Mouse (Mus musculus) layer of hippocampus, adult 2 months (tissue): ENCODE measurements around the gene Bcas1. TPM values are rescaled to one million over a fixed set of nuclear protein-coding genes. Genes with fewer than 3 reads are reported as not detected.

ENCODE experiments used
- DNase-seq, 2 experiments: peaks; one replicate each; pipeline ENCODE4 v3.0.0; 2022; ENCODE audit warnings: low spot score in 2 of 2
- H3K27ac ChIP-seq: fragments of 200-600 bp; 2 replicates; pipeline ENCODE4 v1.8.1; 2022
- H3K4me3 ChIP-seq: fragments of 200-600 bp; 2 replicates; pipeline ENCODE4 v1.8.1; 2022; ENCODE audit warnings: mild to moderate bottlenecking
- CTCF ChIP-seq: fragments of 200-600 bp; conservative IDR thresholded peaks from 2 replicates; pipeline ENCODE4 v1.8.1; 2022; ENCODE audit warnings: antibody characterized with exemption, mild to moderate bottlenecking, moderate library complexity
- total RNA-seq, 2 experiments: library from RNA; stranded (reverse); gene quantifications; 2 replicates each; pipeline ENCODE4 v1.2.3; 2021

The Bcas1 gene
- total RNA-seq, 2 experiments from 2014 or later = 59.4 to 69.6 TPM

GRCm38 (mm10) chr2:170406438-170406837 is 21.2 kb downstream of the Bcas1 start:
- H3K4me3 ChIP-seq = peak overlapping the region; percentile 38; the same call in 1 of the 2 replicates
- peak overlapping the region; percentile 84 for H3K27ac ChIP-seq
- no peak for TF ChIP-seq CTCF
- peak; percentile 24 to 38 for DNase-seq

DNA sequence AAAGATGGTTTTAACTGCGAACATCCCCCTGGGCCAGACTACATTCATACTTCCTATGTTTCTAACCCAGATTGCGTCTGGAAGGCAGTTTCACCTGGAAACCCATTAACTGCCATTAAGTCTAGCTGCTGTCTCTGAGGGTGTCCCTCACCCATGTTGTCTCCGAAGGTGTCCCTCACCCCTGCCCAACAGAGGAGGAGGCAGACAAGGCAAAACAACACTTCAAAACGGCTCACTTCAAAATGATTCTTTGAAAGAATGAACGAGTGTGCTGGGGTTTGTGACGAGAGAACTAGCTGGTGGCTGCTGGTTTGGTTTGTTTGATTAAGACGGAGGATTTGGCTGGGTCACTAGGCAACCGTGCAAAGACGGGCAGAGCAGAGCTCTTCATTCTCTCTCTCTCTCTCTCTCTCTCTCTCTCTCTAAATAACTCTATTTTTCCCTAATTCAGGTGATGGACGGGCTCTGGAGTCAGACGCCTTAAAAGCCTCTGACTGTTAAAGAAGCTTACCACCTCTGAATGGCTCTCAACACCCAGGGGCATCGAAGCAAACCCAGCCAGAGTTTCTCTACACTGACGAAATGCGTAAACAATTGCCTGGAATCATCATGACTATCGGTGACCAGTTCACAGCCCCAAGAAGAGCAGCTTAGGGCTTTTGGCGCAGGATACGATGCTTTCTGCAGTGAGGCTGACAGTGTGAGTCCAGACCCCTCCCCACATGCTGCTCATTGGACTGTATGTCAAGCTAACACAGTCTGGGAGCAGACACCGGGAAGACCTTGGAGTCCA is 22.7 kb downstream of the Bcas1 start:
- Histone ChIP-seq H3K27ac (peak overlapping the region; percentile 44; the same call in 1 of the 2 replicates), H3K4me3 (peak overlapping the region; percentile 36)
- DNase-seq = no peak
- no peak for TF ChIP-seq CTCF

DNA sequence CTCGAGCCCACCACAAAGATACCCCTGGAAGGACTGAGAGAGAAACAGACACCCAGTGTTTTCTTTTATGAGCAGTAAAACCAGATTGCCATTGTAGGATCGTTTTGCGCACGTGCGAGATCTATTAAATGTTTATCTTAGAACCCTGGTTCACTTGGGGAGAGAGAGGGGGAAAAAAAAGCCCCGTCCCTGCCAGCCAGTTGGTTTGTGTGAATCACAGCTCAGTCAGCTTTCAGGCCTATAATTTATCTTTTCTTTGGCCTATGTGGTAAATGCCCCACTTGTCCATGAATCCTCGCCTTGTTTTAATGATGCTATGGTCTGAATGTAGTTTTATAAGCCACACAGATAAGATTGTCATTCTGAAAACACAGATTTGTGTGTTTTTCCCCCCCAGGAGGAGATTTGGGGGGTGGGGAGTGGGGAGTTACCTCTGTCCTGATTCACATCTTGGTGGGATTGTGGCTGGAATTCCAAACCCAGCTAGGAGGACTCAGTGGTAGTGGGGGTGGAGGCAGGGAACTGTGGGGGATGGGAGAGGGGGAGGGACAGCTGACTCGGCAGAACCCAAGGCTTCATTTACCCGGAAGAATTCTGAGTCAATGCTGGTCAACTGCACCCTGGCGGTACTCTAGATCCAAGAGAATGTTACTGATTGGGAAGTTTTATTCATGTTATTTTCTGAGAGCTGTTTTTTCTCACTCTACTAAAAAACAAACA is 23.8 kb downstream of the Bcas1 start:
- Histone ChIP-seq H3K27ac (no peak overlapping the region; the same call in 1 of the 2 replicates), H3K4me3 (no peak overlapping the region; the same call in 1 of the 2 replicates)
- no peak for TF ChIP-seq CTCF
- DNase-seq = no peak

DNA sequence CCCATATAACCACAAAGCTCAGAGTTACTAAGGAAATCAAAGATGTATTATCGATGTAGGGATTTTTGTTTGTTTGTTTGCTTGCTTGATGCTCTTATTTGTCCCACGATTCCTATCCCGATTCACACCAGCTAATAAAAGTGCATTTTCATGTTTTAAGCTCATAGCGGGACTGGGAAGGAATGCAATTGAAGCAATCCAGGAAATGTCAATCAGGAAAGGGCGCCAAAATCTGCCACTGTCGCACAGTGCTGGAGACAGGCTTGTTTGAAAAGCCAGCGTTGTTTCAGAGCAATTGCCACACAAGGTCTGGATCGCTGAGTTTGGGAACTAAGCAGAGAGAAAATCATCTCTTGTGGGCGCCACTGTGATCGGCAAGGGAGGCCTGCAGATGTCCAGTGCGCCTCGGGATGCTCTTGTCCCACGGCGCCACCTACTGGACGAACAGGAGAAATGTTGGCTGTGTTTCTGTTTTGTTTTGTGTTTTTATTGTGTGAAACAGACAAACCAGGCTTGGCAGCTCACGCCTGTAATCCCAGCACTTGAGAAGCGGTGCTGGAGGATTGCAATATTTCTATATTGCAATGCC is 26.3 kb downstream of the Bcas1 start:
- H3K4me3 ChIP-seq = peak overlapping the region; percentile 34
- peak; percentile 97 for TF ChIP-seq CTCF
- H3K27ac ChIP-seq = no peak overlapping the region
- peak; percentile 74 to 75 for DNase-seq

GRCm38 (mm10) chr2:170400666-170401065 is 27.0 kb downstream of the Bcas1 start:
- TF ChIP-seq CTCF = no peak
- Histone ChIP-seq H3K4me3 (no peak overlapping the region; the same call in 1 of the 2 replicates), H3K27ac (no peak overlapping the region)
- DNase-seq = no peak

GRCm38 (mm10) chr2:170391994-170392393 is 35.7 kb downstream of the Bcas1 start:
- Histone ChIP-seq H3K27ac (no peak overlapping the region), H3K4me3 (no peak overlapping the region)
- no peak for DNase-seq
- TF ChIP-seq CTCF = no peak

- Histone ChIP-seq H3K4me3 (no peak overlapping the region), H3K27ac (no peak overlapping the region)
- TF ChIP-seq CTCF = no peak
- DNase-seq = no peak
Measured at GRCm38 (mm10) chr2:170388320-170388719, 39.3 kb downstream of the Bcas1 start.

DNA sequence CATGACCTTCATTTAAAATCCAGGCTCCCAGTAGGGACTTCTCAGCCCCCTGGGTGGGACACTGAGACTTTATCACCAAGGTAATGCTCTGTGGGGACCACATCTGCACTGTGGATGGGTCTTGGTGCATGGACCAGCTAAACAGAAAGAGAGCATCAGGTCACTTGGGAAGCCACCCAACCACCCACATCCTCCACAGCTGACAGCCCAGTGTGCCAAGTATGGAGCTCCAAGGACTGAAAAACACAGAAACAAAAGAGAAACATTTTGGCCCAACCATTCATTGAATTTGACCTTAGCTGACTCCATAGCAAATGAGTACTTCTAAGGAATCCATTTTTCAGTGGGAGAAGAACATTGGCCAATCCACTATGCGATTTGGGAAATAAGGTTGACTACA is 42.1 kb downstream of the Bcas1 start:
- DNase-seq = no peak
- no peak for TF ChIP-seq CTCF
- H3K4me3 ChIP-seq = no peak overlapping the region
- no peak overlapping the region for H3K27ac ChIP-seq

DNA sequence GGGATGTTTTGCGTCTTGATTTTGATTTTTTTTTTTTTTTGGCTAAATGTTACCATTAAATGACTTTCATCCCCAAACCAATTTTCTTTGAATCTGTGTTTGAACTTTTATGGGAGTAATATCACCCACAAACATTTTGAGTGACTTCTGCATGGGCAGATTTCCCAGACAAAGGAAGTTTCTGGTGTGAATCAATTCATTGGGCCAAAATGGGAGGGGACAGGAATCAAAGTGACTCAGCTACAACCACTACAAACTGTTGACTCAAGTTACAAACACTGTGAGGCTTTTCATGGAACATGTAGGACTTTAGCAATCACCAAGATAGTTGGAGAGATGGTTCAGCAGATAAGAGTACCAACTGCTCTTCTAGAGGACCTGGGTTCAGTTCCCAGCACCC is 42.9 kb downstream of the Bcas1 start:
- Histone ChIP-seq H3K4me3 (no peak overlapping the region), H3K27ac (no peak overlapping the region)
- TF ChIP-seq CTCF = no peak
- DNase-seq = no peak

GRCm38 (mm10) chr2:170373391-170373790 is 54.3 kb downstream of the Bcas1 start:
- no peak for DNase-seq
- Histone ChIP-seq H3K27ac (no peak overlapping the region), H3K4me3 (no peak overlapping the region)
- TF ChIP-seq CTCF = no peak

DNA sequence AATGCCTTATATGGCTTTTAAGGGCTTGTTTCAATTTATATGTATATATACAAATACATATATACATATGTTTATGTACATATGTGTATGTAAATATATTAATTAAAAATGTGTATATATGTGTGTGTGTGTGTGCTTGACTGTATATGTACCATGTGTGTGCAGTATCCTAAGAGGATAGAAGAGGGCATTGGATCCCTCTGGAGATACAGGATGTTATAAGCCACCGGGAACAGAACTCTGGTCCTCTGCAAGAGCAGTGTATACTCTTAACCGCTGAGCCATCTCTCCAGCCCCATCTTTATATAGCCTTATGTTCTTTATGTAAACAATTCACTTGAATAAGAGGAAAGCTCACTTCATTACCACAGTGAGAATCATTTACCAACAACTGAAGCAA is 62.0 kb downstream of the Bcas1 start:
- Histone ChIP-seq H3K4me3 (no peak overlapping the region), H3K27ac (no peak overlapping the region)
- no peak for TF ChIP-seq CTCF
- no peak for DNase-seq

GRCm38 (mm10) chr2:170365271-170365670 is 62.4 kb downstream of the Bcas1 start:
- no peak overlapping the region for H3K27ac ChIP-seq
- no peak overlapping the region for H3K4me3 ChIP-seq
- DNase-seq = no peak
- no peak for TF ChIP-seq CTCF

DNA sequence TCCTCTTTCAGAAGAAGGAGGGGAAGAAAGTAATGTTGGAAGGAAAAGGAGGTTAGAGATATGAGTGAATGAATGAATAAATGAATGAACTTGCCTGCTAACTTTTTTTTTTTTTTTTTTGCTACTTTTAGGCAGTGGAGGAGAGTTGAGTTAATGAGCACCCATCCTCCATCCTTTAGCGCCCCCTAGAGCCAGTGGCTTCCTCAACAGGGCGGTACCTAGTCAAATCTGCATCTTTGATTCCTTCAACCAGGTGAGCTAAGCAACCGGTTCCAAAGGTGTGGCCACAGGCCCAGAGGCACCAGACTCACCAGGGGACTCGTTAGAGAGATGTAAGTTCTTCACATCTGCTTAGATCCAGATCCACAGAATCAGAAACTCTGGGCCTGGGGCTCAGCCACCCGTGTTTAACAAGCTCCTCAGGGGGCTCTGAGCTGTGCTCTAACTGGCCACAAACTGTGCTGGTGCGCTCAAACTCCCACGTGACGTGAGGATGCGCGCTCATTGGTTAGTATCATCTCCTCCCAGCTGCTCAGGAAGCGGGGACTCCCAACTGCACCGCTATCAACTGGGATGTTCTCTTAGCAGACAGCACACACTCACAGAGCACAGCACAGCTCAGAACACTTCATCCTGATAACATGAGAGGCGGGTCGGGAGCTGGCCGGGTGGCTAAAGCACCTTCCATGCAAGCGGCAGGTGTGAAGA is 70.8 kb downstream of the Bcas1 start:
- Histone ChIP-seq H3K27ac (no peak overlapping the region), H3K4me3 (no peak overlapping the region)
- DNase-seq = no peak
- TF ChIP-seq CTCF = peak; percentile 64
